Mouse (Mus musculus) urinary bladder, postnatal 25 days (tissue): ENCODE data around the gene Mthfr.
A peak's percentile ranks its signal among the peaks of the same experiment; 100 is the strongest.

Source experiments
- DNase-seq: peaks from one replicate; pipeline ENCODE4 v3.0.0; 2022; ENCODE audit warnings: low spot score

Mthfr gene

DNA sequence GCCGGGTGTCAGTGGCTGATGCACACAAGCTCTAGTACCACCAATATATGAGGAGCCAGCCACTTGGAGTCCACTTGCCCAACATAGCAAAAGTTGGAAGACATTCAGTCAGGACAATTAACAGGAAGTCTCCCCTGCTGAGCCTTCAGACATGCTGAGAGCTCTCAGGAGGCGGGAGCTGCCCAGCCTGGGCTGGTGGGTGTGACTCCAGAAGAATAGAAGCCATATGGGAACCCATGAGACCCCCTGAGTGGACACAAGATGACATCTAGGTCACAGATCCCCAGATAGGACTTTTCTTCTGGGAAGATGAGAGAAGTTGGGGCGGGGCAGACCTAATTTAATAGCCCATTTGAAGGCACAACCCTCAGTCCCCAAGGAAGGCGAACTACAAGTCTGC, 50.3 kb downstream of the Mthfr start:
- no peak for DNase-seq

DNA sequence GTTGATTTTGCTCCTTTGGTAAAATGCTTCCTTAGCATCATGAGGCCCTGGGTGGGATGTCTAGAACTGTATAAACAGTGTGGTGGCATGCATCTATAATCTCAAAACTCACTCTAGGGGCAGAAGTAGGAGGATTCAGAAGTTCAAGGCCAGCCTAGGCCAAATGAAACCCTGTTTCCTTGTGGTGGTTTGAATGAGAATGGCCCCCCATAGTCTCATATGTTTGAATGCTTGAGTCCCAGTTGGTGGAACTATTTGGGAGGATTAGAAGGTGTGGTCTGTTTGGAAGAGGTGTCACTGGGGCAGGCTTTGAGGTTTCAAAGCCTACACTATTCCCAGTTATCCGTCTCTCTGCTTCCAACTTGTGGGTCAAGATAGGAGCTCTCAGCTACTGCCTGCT, 52.3 kb downstream of the Mthfr start:
- no peak for DNase-seq

DNA sequence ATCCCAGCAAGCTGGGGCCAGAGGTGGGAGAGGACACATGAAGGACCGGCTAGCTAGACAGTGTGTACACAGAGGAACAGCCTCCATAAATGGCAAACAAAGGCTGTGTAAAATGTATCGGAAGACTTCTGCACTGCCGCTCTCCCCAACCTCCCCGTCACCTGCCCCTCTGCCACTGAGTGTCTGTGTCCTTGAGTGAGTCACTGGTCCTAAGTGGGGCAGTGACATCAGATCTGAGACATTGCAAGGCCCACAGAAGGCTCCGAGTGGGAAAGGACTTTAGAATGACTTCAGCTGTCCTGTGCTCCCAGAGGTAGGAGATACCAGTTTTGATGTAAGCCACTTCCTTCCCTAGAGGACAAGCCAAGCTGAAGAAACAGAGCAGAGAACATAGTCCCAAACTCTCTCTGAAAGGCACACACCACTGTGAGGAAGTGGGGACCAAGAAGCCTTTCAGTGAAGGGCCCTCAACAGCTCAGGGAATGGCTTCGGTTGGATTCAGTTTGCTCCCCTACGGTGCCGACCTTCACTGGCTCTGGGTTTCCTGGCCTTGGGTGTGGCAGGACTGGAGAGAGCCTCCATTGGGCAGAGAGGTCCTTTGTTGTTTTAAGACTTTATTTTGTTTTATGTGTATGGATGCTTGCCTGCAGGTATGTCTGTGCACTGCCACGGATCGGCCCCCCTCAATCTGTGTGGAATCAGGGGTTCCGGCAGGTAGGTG, 53.8 kb downstream of the Mthfr start:
- DNase-seq: no peak

DNA sequence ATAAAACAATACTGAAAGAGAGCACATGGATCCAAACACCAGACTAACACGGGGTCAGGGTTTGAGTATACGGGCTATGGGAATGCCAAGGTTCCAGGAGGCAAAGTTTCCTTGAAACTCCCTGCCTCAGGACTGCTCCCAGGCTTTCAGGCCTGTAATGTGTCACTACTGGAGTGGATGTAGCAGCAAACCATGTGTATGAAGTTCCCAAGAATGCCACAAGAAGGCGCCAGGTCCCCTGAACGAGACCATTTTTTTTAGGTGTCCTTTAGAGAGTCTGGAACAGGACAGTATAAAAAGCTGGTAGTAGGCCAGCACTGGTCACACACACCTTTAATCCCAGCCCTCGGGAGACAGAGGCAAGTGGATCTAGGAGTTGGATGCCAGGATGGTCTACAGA, 55.3 kb downstream of the Mthfr start:
- no peak for DNase-seq

DNA sequence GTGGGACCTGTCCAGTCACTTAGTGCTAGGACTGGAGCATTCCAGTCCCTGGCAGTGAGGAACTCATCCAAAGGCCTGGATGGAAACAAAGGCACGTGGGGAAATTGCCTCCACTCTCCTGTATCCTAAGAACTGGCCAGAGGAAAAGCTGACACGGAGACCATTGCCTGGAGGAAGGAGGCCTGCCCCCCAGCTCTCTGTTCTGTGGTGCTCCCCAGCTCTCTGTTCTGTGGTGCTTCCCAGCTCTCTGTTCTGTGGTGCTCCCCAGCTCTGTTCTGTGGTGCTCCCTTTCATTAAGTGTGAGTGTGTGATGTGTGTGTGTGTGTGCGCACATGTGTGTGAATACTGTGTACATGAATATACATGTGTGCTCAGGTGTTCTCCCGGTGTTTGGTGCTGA, 56.2 kb downstream of the Mthfr start:
- no peak for DNase-seq

DNA sequence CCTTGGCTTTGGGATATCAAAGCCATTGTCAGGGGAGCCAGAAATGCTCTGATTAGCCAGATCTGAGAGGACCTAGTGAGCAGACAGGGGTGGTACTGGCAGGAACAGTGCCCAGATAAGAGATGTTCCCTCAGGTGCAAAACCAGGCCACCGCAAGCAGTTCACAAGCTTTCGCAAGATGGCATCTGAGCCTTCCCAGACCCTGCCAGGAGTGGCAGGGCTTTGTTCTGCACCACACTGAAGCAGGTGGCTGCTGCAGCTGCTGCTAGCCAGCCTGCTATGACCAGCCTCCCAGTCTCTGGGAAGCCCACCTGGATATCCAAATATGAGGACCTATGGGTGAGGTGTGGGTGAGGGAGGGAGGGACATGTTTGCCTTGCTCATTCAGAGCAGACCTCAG, 59.1 kb downstream of the Mthfr start:
- no peak for DNase-seq

DNA sequence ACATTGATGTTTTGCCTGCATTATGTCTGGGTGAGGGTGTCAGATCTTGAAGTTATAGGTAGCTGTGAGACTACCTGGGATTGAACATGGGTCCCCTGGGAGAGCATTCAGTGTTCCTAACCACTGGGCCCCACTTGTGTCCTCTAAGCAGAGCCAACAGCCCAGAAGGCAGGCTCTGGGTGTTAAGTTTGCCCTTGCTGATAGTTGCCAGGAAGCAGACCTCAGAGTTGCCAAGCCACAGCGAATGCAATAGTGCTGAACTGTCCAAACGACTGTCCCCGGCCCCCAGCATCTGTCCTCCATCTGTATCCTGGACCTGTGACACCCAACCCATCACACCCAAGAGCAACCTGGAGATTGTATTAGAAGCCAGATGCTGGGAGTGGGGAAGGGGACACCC, 59.8 kb downstream of the Mthfr start:
- DNase-seq: no peak

DNA sequence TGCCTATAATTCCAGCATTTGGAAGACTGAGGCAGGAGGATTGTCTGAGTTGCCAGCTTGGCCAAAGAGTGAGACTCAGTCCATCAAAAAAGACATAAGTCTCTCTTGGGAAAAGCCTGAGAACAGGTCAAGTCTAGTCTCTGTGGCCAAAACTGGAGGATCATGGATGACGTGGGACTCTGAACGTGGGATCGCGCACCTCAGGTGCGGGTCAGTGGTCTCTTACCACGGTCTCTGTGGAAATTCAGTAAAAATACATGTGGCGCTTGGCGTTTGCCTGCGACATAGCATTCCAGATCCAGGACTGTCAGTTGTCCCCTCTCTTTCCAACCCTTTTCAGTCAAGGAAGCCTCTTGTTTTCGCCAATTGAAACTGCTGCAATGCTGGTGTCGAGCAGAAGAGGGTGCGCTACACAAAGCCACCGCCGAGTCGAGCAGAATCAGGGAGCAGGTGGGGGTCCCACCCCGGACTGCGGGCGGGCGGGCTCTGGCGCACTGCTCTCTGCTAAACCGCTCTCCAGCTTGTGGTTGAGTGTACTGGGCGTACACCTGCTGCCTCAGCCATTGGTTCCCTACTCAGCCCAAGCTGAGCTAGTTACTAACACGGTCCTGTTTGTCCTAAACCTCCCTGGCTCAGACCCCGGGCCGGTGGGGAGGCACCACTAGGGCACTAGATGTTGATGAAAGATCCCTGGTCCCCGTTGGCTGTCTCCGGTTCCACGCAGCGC, 63.1 kb downstream of the Mthfr start:
- peak; percentile 18 for DNase-seq

DNA sequence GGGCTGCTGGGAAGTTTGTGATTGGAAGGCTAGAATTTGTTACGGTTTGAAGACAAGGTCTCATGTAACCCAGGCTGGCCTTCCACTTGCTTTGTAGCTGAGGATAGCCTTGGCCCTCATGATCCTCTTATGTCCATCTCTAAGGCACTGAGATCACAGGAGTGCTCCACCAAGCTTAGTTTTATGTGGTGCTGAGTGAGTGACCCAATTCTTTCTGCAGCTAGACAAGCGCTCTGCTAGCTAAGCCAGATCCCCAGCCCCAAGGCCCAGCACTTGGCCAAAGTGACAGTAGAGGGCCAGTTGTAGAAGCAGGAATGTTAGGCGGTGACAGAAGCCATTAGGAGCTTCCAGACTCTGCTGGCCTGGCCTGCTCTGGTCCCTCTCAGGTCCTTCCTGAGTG, 65.3 kb downstream of the Mthfr start:
- DNase-seq: no peak

DNA sequence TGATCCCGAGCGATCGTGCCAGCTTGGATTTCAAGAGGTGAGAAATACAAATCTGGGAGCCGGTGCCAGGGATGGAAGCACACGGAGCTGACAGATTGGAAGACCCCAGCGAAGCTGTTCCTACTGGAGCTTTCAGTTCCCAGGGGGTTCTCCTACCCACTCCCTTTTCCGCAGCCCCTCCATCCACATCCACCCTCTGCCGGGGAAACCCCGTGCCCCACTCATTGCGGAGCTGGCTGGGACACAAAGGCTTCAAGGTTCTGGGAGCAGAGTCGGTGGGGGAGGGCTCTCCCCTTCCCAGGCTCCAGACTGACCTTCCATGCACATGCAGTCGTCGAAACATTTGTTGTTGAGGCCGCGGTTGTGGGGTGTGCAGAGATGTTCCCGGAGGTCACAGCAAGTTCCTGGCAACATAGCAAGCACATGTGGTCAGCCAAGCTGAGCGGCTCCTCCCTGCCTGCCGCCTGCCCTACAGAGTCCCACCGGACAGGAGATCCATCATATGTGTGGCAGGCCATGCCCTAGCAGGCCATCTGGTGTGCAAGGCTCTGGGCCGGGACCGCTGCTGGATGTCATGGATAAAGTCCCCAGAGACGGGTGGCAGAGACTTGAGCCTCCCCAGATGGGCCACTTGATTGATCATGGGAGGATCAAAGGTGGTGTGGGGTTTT, 68.9 kb downstream of the Mthfr start:
- DNase-seq: no peak

DNA sequence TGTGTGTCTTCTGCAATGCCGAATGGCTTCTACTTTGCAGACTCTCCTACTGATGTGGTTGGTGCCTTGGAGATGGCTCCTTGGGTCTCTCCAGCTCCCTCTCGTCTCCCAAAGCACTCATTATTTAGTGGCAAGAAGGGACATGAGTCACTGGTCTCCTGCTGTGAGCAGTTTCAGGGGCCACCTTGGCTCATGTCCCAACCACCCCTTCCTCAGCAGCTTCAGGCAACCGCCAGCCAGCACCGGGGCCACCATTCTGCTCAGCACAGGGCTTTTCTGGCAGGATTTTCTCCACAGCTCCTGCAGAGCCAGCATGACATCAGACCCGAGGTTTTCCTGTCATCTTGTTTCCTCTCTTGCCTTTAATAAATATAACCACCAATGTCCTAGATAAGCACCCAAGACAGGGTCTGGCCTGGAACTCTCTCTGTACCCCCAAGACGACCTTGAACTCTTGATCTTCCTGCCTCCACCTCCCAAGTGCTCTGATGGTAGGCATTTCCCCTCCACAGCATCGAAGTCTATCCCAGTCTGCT, 69.8 kb downstream of the Mthfr start:
- DNase-seq: no peak
